Comparison of ENCODE assay signal across 8 mouse cellular contexts in genomic region chr3:16466388-16466787, GRCm38 (mm10).
DNase-seq lines count a peak whose midpoint lies in the region; ATAC-seq lines count a peak whose summit lies in the region.

No protein-coding gene starts in this region.

- H3K4me2 ChIP-seq in intestine, embryonic 14.5 days (ENCODE audit: low read length): peak overlapping the region; percentile 20; the same call in 1 of the 2 replicates
- no peak overlapping the region for H3K4me2 ChIP-seq in intestine, embryonic 15.5 days (replicated peaks)
- H3K4me2 ChIP-seq in kidney, embryonic 16.5 days (replicated peaks; ENCODE audit: low read depth, low read length): peak overlapping the region; percentile 27; the same call in 1 of the 2 replicates
- H3K4me2 ChIP-seq in limb, embryonic 13.5 days (replicated peaks): peak overlapping the region; percentile 44; the same call in 1 of the 2 replicates

- WGBS in intestine, embryonic 14.5 days: 15% methylated on average over 9 of the region's 9 CpGs
- WGBS in intestine, embryonic 15.5 days: 19% methylated on average over 9 of the region's 9 CpGs
- WGBS in forebrain, embryonic 10.5 days: 19% methylated on average over 9 of the region's 9 CpGs
- WGBS in kidney, embryonic 16.5 days: 19% methylated on average over 9 of the region's 9 CpGs
- 14% methylated on average over 9 of the region's 9 CpGs for WGBS in limb, embryonic 13.5 days

- ATAC-seq in intestine, embryonic 14.5 days (replicated peaks; ENCODE audit: low FRiP score, low TSS enrichment, low read depth): no peak
- ATAC-seq in intestine, embryonic 15.5 days: no peak
- no peak for ATAC-seq in kidney, embryonic 16.5 days (ENCODE audit: low FRiP score, low TSS enrichment)
- ATAC-seq in limb, embryonic 13.5 days (ENCODE audit: low FRiP score, low read depth): 0 out of 2 replicates have a peak, but pooled peaks have one; percentile 48

- H3K27ac ChIP-seq in intestine, embryonic 14.5 days (ENCODE audit: low read depth): no peak overlapping the region
- no peak overlapping the region for H3K27ac ChIP-seq in intestine, embryonic 15.5 days
- H3K27ac ChIP-seq in forebrain, embryonic 10.5 days: no peak overlapping the region
- no peak overlapping the region for H3K27ac ChIP-seq in kidney, embryonic 16.5 days (ENCODE audit: low read length)
- H3K27ac ChIP-seq in limb, embryonic 13.5 days: no peak overlapping the region

- no peaks in the 10 kb centered on the region for H3K4me1 ChIP-seq in intestine, embryonic 14.5 days (replicated peaks; ENCODE audit: control insufficient read depth, insufficient read depth, low read length)
- H3K4me1 ChIP-seq in intestine, embryonic 15.5 days (replicated peaks): no peaks in the 10 kb centered on the region
- no peaks in the 10 kb centered on the region for H3K4me1 ChIP-seq in forebrain, embryonic 10.5 days
- no peaks in the 10 kb centered on the region for H3K4me1 ChIP-seq in kidney, embryonic 16.5 days (ENCODE audit: insufficient read depth, low read length)
- H3K4me1 ChIP-seq in limb, embryonic 13.5 days: no peaks in the 10 kb centered on the region

- H3K9me3 ChIP-seq in intestine, embryonic 14.5 days (ENCODE audit: control insufficient read depth, low read length): no peaks in the 10 kb centered on the region
- H3K9me3 ChIP-seq in intestine, embryonic 15.5 days: no peaks in the 10 kb centered on the region
- H3K9me3 ChIP-seq in forebrain, embryonic 10.5 days: no peaks in the 10 kb centered on the region
- no peaks in the 10 kb centered on the region for H3K9me3 ChIP-seq in kidney, embryonic 16.5 days (ENCODE audit: low read length)
- H3K9me3 ChIP-seq in limb, embryonic 13.5 days: no peaks in the 10 kb centered on the region

- no peak overlapping the region for H3K4me3 ChIP-seq in intestine, embryonic 14.5 days (ENCODE audit: low read depth, low read length)
- no peak overlapping the region for H3K4me3 ChIP-seq in intestine, embryonic 15.5 days (replicated peaks)
- peak overlapping the region; percentile 25; the same call in 1 of the 2 replicates for H3K4me3 ChIP-seq in forebrain, embryonic 10.5 days
- no peak overlapping the region; the same call in 1 of the 2 replicates for H3K4me3 ChIP-seq in kidney, embryonic 16.5 days (ENCODE audit: low read length)
- no peak overlapping the region for H3K4me3 ChIP-seq in limb, embryonic 13.5 days

- no peaks in the 10 kb centered on the region for H3K27me3 ChIP-seq in intestine, embryonic 14.5 days (replicated peaks; ENCODE audit: control insufficient read depth, insufficient read depth, low read length)
- no peaks in the 10 kb centered on the region for H3K27me3 ChIP-seq in intestine, embryonic 15.5 days (replicated peaks)
- H3K27me3 ChIP-seq in forebrain, embryonic 10.5 days (ENCODE audit: poor library complexity, severe bottlenecking): no peaks in the 10 kb centered on the region
- no peaks in the 10 kb centered on the region for H3K27me3 ChIP-seq in kidney, embryonic 16.5 days (ENCODE audit: insufficient read depth, low read length)
- H3K27me3 ChIP-seq in limb, embryonic 13.5 days: no peaks in the 10 kb centered on the region

- no peaks in the 10 kb centered on the region for H3K36me3 ChIP-seq in intestine, embryonic 14.5 days (ENCODE audit: control insufficient read depth, insufficient read depth, low read length)
- no peaks in the 10 kb centered on the region for H3K36me3 ChIP-seq in intestine, embryonic 15.5 days
- no peaks in the 10 kb centered on the region for H3K36me3 ChIP-seq in forebrain, embryonic 10.5 days (replicated peaks)
- H3K36me3 ChIP-seq in kidney, embryonic 16.5 days (ENCODE audit: insufficient read depth, low read length): no peaks in the 10 kb centered on the region
- H3K36me3 ChIP-seq in limb, embryonic 13.5 days: no peaks in the 10 kb centered on the region

- DNase-seq in intestine, embryonic 14.5 days (ENCODE audit: low spot score): peak; percentile 81
- peak; percentile 77 for DNase-seq in brain, embryonic 18.5 days (ENCODE audit: low read depth, low spot score)
- peak; percentile 64 for DNase-seq in forebrain, embryonic 10.5 days (ENCODE audit: extremely low spot score, low spot score)
- peak; percentile 85 for DNase-seq in retina, postnatal 1 day
- DNase-seq in thymus, postnatal 14 days: no peak

- no peak overlapping the region for H3K9ac ChIP-seq in intestine, embryonic 14.5 days (ENCODE audit: low read length)
- H3K9ac ChIP-seq in intestine, embryonic 15.5 days: no peak overlapping the region
- no peak overlapping the region for H3K9ac ChIP-seq in kidney, embryonic 16.5 days (replicated peaks; ENCODE audit: low read length)
- H3K9ac ChIP-seq in limb, embryonic 13.5 days: no peak overlapping the region
